Mouse (Mus musculus): ENCODE data around the gene Col12a1. TPM values are rescaled to one million over a fixed set of nuclear protein-coding genes. Genes with fewer than 3 reads are reported as not detected.

Gene Col12a1
- total and polyA plus RNA-seq, 3 experiments: 0.07 to 0.46 (median 0.21) TPM

DNA sequence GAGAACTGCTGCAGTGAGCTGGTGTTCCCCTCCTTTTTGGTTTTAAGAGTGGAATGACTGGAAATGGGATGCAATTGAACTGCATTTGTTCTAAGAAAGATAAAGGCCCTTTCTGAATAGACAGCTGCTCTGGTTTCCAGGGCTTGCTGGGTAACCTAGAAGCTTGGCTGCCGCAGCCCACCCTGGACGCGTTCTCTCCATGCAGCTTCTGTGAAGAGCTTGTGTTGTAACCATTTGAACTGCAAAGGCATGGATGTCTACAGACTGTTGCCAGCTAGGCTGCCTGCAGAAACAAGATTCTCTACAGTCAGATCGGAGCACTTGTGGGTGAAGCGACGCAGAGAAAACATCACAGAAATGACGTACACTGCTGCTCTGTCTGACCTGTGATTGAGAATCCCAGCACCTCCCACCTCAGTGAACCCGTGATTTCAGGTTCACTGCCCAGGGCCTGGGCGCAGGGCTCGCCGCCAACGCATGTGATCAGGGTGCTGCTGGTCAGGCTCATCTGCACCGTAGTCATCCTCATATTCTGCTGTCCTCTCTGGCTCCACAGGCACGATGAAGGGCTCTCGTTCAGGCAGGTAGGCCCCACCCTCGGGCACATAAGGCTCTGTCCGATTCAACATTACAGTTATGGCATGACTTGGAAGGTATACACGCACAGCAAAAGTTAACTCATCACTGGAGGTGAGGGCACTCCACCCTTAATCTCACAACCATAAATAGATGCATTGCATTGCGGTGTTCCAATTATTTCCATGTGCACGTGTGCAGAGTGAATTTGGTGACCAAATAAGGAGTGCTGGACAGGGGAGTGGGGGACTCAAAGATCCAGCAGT, 119.0 kb downstream of the Col12a1 start:
- Histone ChIP-seq H3K9ac (ENCODE audit: insufficient read depth, low read depth) (no peak overlapping the region), H3K9me3 (replicated peaks; ENCODE audit: low read length) (no peaks in the 10 kb centered on the region), H3K4me3 (replicated peaks in 1 of 3; ENCODE audit: low read depth in 2 of 3, low read length in 2 of 3, poor library complexity in 1 of 3) (no peak overlapping the region), H3K36me3 (replicated peaks in 1 of 2; ENCODE audit: control insufficient read depth in 1 of 2, insufficient read depth in 1 of 2, low read length in 1 of 2) (no peaks in the 10 kb centered on the region), H3K4me1 (ENCODE audit: control insufficient read depth in 1 of 2, insufficient read depth in 2 of 2) (no peaks in the 10 kb centered on the region), H3K79me2 (replicated peaks; ENCODE audit: control insufficient read depth, extremely low read depth, insufficient read depth, poor library complexity, severe bottlenecking) (no peaks in the 10 kb centered on the region), H3K4me2 (ENCODE audit: insufficient read depth, low read depth, poor library complexity, severe bottlenecking) (no peak overlapping the region), H3K27me3 (replicated peaks) (no peaks in the 10 kb centered on the region), H3K27ac (ENCODE audit: insufficient read depth, low read depth) (no peak overlapping the region)
- no peak for TF ChIP-seq BHLHE40 (IDR thresholded peaks at IDR 0.05; ENCODE audit: low read depth, low read length)
- dilution Hi-C loops (cut with MboI; ENCODE audit: extremely low pct_ligation_motif_present, extremely low pct_unique_long_range_greater_than_20kb, low sequenced_read_pairs): no loop called here
- in situ Hi-C loops (cut with MboI; ENCODE audit: low pct_ligation_motif_present, low pct_unique_long_range_greater_than_20kb, low sequenced_read_pairs): no loop called here
- no peak for DNase-seq (ENCODE audit: extremely low read depth)

DNA sequence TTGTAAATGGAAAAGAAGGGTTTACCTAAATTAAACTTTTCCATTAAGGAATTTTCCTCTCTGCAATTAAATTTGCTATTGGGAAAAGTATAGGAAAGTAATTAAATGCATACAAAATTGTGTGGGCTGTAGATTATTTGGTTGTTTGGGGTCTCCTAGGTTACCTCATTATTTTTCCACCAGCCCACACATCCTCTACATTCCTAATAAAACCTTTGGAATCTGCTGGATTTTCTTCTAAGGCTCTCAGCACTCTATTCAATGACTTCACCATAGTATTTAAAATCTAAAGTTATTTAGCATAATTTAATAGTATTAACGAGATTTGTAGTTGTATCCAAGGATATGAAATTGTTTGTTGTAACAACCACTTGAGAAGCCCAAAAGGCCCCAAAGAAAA, 120.1 kb downstream of the Col12a1 start:
- H3K36me3 ChIP-seq (replicated peaks in 1 of 2; ENCODE audit: control insufficient read depth in 1 of 2, insufficient read depth in 1 of 2, low read length in 1 of 2): no peaks in the 10 kb centered on the region
- H3K9ac ChIP-seq (ENCODE audit: insufficient read depth, low read depth): no peak overlapping the region
- TF ChIP-seq MEF2A (IDR thresholded peaks at IDR 0.05; ENCODE audit: borderline replicate concordance, low read depth, low read length): no peak
- TF ChIP-seq TBP (conservative IDR thresholded peaks at IDR 0.05; ENCODE audit: low read depth, low read length): no peak
- TF ChIP-seq NELFE (IDR thresholded peaks at IDR 0.05; ENCODE audit: low read depth, low read length): no peak
- TF ChIP-seq ZNF384 (IDR thresholded peaks at IDR 0.05; ENCODE audit: low read depth, low read length): no peak
- no peak for TF ChIP-seq POLR2AphosphoS2 (IDR thresholded peaks at IDR 0.05; ENCODE audit: low read depth, low read length)
- no peak for TF ChIP-seq ZKSCAN1 (IDR thresholded peaks at IDR 0.05; ENCODE audit: borderline replicate concordance, low read depth, low read length)
- TF ChIP-seq IRF4 (IDR thresholded peaks at IDR 0.05; ENCODE audit: low read depth, low read length): no peak
- no peak for TF ChIP-seq MAFK (IDR thresholded peaks at IDR 0.05; ENCODE audit: insufficient replicate concordance, low read length)
- no peak for TF ChIP-seq CTCF (conservative IDR thresholded peaks at IDR 0.05 in 1 of 2, IDR thresholded peaks at IDR 0.05 in 1 of 2; ENCODE audit: low read depth in 2 of 2, low read length in 2 of 2)
- no peak for TF ChIP-seq PAX5 (IDR thresholded peaks at IDR 0.05; ENCODE audit: low read length)
- TF ChIP-seq E2F4 (IDR thresholded peaks at IDR 0.05; ENCODE audit: insufficient replicate concordance, low read depth, low read length): no peak
- TF ChIP-seq RCOR1 (conservative IDR thresholded peaks at IDR 0.05; ENCODE audit: low read depth, low read length): no peak
- TF ChIP-seq MAX (IDR thresholded peaks at IDR 0.05; ENCODE audit: low read length): no peak
- no peak for TF ChIP-seq ZC3H11A (IDR thresholded peaks at IDR 0.05; ENCODE audit: low read depth, low read length)
- no peak for TF ChIP-seq ELF1 (IDR thresholded peaks at IDR 0.05; ENCODE audit: low read depth, low read length)
- TF ChIP-seq HCFC1 (IDR thresholded peaks at IDR 0.05; ENCODE audit: low read depth, low read length): no peak
- no peak for TF ChIP-seq EP300 (IDR thresholded peaks at IDR 0.05; ENCODE audit: low read length)
- no peak for TF ChIP-seq BHLHE40 (IDR thresholded peaks at IDR 0.05; ENCODE audit: low read depth, low read length)
- no peaks in the 10 kb centered on the region for H3K79me2 ChIP-seq (replicated peaks; ENCODE audit: control insufficient read depth, extremely low read depth, insufficient read depth, poor library complexity, severe bottlenecking)
- dilution Hi-C loops (cut with MboI; ENCODE audit: extremely low pct_ligation_motif_present, extremely low pct_unique_long_range_greater_than_20kb, low sequenced_read_pairs) (no loop called here), in situ Hi-C loops (cut with MboI; ENCODE audit: low pct_ligation_motif_present, low pct_unique_long_range_greater_than_20kb, low sequenced_read_pairs) (no loop called here)
- H3K4me1 ChIP-seq (ENCODE audit: control insufficient read depth in 1 of 2, insufficient read depth in 2 of 2): no peaks in the 10 kb centered on the region
- H3K9me3 ChIP-seq (replicated peaks; ENCODE audit: low read length): no peaks in the 10 kb centered on the region
- no peak for DNase-seq (ENCODE audit: extremely low read depth)
- H3K4me2 ChIP-seq (ENCODE audit: insufficient read depth, low read depth, poor library complexity, severe bottlenecking): no peak overlapping the region
- no peak overlapping the region for H3K4me3 ChIP-seq (replicated peaks in 1 of 3; ENCODE audit: low read depth in 2 of 3, low read length in 2 of 3, poor library complexity in 1 of 3)
- H3K27ac ChIP-seq (ENCODE audit: insufficient read depth, low read depth): no peak overlapping the region
- no peaks in the 10 kb centered on the region for H3K27me3 ChIP-seq (replicated peaks)

Measured in CH12.LX (cell line).